Mouse (Mus musculus) ES-Bruce4 (cell line): ENCODE data around the gene Theg.

Experiments used
- CTCF ChIP-seq: IDR thresholded peaks from one replicate; pipeline ENCODE4 v1.8.1; 2011; ENCODE audit warnings: low read depth, low read length
- EP300 ChIP-seq: IDR thresholded peaks from 2 replicates; pipeline ENCODE4 v1.6.1; 2011; ENCODE audit warnings: low read depth, low read length; ENCODE audit not compliant: insufficient read depth
- POLR2A ChIP-seq: IDR thresholded peaks from one replicate; pipeline ENCODE4 v1.8.1; 2011; ENCODE audit warnings: low read length; ENCODE audit not compliant: insufficient read depth

GRCm38 (mm10) chr10:79607892-79608291 lies 20.8 kb upstream of the Theg start:
- no peak for TF ChIP-seq POLR2A
- no peak for TF ChIP-seq CTCF
- no peak for TF ChIP-seq EP300
